Mouse (Mus musculus) layer of hippocampus, postnatal 10 days (tissue): ENCODE results near the gene Lca5l. TPM values are rescaled to one million over a fixed set of nuclear protein-coding genes. Genes with fewer than 3 reads are reported as not detected.

ENCODE experiments used
- DNase-seq, 2 experiments: peaks; one replicate each; pipeline ENCODE4 v3.0.0; 2021; ENCODE audit warnings: low spot score in 2 of 2
- long read RNA-seq: library from polyadenylated mRNA; stranded (forward); transcript quantifications from one replicate; pipeline ENCODE4 v2.0.0, GENCODE M21; 2023
- total RNA-seq, 2 experiments: library from RNA; stranded (reverse); gene quantifications; 2 replicates each; pipeline ENCODE4 v1.2.3; 2021

Lca5l gene
- 1 to 10 TPM; 1.6 TPM for total RNA-seq
- long read RNA-seq, partial matches to known transcripts = 0 of 1 reads
- long read RNA-seq, other reads (novel, unspliced or antisense) = 1 of 1 reads

DNA sequence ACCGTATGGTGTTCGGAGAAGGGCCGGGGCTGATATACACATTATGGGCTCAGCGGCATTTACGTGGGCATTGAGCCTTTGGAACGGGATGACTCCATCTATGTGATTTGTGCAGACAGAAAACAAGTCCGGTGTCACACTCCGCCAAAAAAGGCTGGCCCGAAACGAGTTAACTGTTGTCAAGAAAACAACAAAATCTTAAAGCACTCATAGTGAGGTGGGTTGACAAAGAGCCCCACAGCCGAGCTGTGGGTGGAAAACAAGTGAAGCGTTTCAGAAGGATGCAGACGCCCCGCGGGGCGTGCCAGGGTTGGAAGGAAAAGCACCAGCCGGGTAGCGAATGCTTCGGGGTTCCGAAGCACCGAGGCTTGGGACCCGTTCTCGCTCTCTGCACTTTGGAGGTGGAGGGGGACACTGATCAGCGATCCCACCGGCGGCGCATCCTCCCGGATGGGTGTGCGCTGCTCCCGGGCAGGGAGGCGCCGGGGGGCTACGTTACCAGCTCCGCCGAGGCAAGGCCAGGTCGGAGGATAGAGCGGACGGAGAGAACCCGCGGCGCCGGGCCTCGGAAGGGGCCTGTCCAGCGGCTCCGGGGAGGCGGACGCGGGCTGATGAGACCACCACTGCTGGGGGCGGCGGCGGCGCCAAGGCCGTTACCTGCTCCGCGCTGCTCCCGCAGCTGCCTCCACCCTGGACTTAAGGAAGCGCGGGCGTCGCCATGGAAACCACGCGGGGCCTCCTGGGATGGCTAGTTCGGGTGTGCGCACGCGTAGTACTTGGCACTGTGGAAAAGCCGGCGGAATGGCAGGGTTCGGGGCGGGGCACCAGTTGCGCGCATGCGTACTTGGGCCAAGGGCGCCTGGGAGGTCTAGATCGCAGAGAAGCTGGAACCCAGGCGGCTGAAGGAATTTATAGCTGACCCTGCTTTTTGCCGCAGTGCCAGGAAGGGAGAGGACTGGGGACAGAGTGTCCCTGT, at the start of gene Lca5l:
Gene Lca5l, minus strand, starts transcription at position 741 of the 976 bp plus-strand sequence.
- peak; percentile 99 to 100 for DNase-seq

GRCm38 (mm10) chr16:96235366-96235970, 43.4 kb upstream of the Lca5l start, which contains the start of gene B3galt5:
B3galt5 (plus strand) TSS chr16:96235801.
- DNase-seq = no peak

DNA sequence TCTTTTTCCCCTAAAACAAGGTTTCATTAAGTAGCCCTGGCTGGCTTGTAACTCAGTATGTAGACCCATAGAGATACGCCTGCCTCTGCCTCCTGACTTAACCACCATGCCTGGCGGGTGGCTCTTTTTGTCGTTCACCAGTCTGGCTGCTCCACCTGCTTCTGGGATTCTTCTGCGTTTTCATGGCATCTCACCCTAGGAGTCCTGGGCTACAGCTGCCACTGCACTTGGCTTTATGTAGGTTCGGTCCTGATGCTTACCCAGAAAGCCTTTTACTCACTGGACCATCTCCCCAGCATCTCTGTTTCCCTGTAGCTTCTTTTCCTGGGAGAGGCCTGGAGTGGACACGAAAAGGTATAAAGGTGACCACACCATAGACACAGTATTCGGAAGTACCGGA, 41.9 kb upstream of the Lca5l start:
- no peak for DNase-seq

DNA sequence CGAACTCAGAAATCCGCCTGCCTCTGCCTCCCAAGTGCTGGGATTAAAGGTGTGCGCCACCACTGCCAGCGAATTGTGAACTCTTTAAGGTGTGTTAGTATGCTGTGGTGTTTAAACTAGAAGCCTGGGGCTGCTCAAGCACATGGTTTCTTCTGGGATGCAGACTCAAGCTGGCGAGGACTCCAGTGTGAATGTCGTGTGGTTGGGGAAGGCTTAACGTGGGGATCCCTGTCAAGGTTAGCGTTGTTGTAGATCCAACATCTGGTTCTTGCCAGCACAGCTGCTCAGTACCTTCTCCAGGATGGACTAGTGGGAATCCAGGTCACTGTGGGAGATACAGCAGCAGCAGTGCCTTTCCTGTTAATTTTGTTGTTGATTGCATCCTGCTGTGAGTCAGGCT, 39.9 kb upstream of the Lca5l start:
- DNase-seq = no peak

DNA sequence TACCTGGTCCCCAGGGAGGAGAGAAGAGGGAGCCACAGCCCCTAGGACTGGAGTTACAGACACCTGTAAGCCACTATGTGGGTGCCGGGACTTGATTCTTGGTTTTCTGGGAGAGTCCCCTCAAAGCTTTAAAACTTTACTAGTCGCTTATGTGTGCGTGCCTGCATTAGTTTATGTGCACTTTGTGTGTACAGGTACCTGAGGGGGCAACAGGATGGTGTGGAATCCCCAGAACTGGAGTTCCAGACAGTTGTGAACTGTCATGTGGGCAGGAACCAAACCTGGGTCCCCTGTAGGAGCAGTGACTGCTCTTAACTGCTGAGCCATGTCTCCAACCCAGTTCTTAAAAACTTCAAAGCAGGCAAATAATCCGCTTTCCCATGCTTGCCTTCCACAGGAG, 39.2 kb upstream of the Lca5l start:
- no peak for DNase-seq

- peak; percentile 76 to 82 for DNase-seq
Observed at GRCm38 (mm10) chr16:96230411-96230810, 38.3 kb upstream of the Lca5l start.

GRCm38 (mm10) chr16:96229044-96229555, 37.0 kb upstream of the Lca5l start:
- DNase-seq = peak; percentile 16 to 25

- no peak for DNase-seq
Observed at GRCm38 (mm10) chr16:96228438-96228837, 36.4 kb upstream of the Lca5l start.

DNA sequence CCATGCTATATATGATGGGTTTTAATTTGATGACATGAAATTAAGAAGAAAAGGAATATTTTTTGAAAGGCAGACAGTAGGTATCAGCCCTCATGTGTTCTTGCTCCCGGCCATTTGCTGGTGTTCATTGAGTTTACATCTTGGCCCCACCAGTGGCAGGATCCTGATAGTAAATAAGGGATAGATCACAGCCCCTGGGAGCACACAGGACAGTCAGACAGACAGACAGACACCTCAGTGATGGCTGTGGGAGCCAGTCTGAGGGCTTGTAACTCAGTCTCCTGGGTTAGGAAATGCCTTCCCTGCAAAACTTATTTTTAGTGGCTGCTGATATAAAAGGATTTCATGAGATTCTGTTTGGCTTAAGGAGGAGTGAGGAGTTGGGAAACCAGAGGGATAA, 30.4 kb upstream of the Lca5l start:
- DNase-seq = no peak

- no peak for DNase-seq
Observed at GRCm38 (mm10) chr16:96221959-96222358, 29.9 kb upstream of the Lca5l start.

GRCm38 (mm10) chr16:96221491-96221890, 29.4 kb upstream of the Lca5l start:
- no peak for DNase-seq

DNA sequence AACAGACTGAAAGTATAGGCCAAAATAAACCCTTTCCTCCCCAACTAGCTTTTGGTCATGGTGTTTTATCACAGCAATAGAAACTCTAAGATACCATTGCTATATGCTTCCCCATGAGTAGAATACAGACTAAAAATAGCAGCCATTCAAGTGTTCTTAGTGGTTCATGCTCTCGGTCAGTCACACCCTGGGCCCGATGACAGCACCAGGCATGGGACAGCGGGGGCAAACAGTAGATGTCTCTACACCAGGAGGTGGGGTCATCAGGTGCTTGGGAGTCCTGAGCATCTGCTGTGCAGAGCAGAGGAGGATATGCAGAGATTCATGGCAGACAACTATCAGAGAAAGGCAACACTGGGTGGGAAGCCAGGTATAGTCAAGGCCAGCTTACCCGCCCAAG, 21.0 kb upstream of the Lca5l start:
- no peak for DNase-seq

- no peak for DNase-seq
Observed at GRCm38 (mm10) chr16:96210856-96211255, 18.8 kb upstream of the Lca5l start.

- DNase-seq = peak in 1 of 2 experiments; percentile 15
Observed at GRCm38 (mm10) chr16:96209789-96210188, 17.7 kb upstream of the Lca5l start.

DNA sequence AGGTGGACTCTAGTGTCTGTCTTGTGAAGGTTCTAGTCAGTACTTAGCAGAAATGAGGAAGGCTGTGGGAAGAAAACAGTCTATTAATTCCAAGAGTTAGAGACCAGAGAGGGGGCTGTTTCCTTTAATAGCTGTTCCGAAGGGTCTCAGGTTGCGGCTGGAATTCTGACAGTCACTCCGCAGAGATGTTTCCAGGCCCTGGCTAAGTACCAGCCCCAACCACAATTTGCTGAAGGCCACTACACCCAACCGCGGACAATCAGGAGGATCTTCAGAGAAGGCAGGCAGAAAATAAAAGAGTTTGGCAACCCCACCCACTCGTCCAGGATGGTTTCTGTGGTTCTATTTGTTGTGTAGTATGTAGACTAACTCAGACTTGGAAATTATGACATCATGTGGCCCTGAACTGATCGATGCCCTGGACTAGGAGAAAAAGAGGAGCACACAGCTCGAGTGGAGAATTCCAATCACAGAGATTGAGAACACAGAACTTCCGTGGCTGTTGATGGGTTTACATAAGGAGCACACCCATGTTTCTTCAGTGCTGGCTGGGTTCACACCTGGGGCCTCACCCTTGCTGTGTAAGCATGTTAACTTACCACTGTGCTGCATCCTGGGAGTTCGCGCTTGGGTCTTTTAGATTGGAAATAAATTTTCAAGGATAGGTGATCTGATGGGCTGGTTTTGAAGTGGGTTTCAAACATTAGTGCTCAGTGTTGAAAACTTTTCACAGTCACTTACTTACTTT, 9.6 kb upstream of the Lca5l start:
- DNase-seq = no peak

DNA sequence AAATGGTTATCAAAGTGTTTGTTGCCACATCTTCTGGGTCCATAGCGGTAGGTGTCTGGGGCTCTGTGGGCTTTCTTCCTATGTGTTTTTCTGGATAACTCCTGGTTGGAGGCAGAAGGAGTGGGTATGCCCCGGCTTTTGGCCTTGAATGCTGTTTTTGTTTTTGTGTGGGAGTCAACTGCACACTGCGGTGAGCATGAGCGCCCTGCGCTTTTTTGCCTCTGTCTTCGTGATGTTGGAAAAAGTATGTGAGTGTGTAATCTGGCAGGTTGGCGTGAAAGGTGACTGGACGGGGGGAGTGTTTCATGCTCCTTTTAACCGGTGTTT, 8.6 kb upstream of the Lca5l start:
- no peak for DNase-seq

DNA sequence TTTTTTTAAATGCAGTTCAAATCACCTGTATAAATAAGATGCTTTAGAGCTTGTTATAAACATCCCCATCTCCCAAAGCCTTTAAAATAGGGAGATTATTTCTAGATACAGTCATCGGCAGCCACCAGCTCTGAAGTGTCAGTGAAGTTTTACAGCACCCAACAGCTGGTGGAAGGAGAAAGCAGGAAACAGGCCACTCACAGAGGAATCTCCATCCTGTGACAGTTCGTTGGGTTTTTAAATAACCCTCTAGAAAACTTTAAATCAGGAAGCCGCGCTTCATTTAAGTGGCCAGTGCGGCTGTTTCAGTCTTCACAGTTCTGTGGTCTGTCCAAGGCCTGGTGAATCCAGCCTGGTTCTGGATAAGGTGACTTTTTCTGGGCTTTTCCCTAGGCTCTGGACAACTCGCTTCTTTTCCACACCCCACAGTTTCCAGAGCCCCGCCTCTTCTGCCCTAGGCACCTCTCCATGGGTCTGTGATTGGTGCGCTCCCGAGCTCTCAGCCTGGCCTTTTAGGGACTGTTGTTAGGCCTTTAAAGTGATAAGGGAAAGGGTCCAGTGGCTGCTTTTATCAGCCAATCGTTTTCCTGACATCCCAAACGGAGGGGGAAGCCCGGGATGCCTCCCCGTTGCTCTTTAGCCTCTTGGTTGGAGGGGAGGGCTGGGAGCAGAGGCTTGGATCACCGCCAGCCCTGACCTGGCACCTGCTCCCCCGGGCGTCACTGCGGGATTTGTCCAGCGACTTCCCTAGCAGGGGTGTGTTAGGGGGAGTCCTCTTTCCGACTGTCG, 8.0 kb upstream of the Lca5l start, which contains the start of gene Sh3bgr:
Gene Sh3bgr, plus strand, starts transcription at position 538 of the 789 bp plus-strand sequence.
- DNase-seq = peak; percentile 35 to 52

DNA sequence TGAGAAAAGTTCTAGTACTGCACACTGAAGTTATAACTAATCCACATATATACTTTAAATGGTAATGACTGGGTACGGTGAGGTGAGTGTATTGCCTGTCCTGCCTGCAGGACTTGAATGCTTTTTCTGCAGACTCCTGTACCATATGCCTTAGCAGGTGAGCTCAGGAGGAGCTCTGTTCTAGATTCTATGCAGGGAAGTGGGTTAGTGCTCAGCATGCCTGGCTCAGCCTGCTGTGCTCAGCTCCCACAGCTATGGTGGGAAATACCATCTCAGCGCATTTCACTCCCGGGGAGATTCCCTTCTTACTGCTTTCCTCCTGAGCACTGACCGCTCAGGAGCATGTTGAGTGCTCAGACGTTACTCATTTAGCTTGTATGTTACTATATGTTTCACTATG, 4.5 kb downstream of the Lca5l start:
- no peak for DNase-seq

- DNase-seq = no peak
Observed at GRCm38 (mm10) chr16:96179156-96179555, 12.9 kb downstream of the Lca5l start.

GRCm38 (mm10) chr16:96175399-96175798, 16.7 kb downstream of the Lca5l start:
- no peak for DNase-seq
